Mouse (Mus musculus) brain, embryonic 14.5 days (tissue): ENCODE data around the gene Arrdc5.

Source experiments
- CTCF ChIP-seq: fragments of 200-500 bp; IDR thresholded peaks from 2 replicates; pipeline ENCODE4 v1.5.1; 2012; ENCODE audit warnings: inconsistent platforms, mild to moderate bottlenecking, moderate library complexity, borderline replicate concordance; ENCODE audit not compliant: insufficient read depth, insufficient read length; ENCODE audit errors: extremely low read depth
- POLR2A ChIP-seq: fragments of 200-500 bp; IDR thresholded peaks from 2 replicates; pipeline ENCODE4 v1.6.1; 2012; ENCODE audit warnings: mild to moderate bottlenecking, inconsistent platforms, borderline replicate concordance; ENCODE audit not compliant: poor library complexity, insufficient read depth, insufficient read length, severe bottlenecking; ENCODE audit errors: extremely low read depth

DNA sequence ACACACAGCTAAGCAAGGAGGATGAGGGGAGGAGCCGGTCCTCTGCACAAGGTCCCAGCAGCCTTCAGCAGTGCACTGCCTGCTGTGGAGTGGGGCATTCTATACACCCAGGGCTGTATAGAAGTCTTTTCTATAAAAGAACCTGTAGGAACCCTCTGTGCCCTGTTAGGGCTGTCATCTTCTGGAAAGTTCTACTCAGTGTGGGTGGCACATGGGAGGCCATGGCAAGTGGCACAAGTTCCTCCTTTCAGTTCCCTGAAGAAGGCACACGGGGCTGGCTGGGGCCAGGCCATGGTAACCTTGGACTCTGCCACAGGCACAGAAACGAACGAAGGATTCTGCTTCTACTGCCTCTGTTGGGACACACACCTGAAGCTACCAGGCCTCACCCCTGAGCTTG lies 35.1 kb downstream of the Arrdc5 start:
- TF ChIP-seq POLR2A (no peak), CTCF (no peak)
